Mouse (Mus musculus): ENCODE results near the gene Gm20604. TPM values are rescaled to one million over a fixed set of nuclear protein-coding genes. Genes with fewer than 3 reads are reported as not detected.

Gene Gm20604
- 1 to 10 TPM; 2.8 to 4.7 TPM for total RNA-seq (2023)

GRCm38 (mm10) chr12:102758403-102758756 lies at the start of gene Gm20604:
Gm20604 (minus strand) TSS chr12:102758672.

GRCm38 (mm10) chr12:102757689-102758402 lies 626 bp downstream of the Gm20604 start, which contains the start of the genes Gm28051, Gon7 and Ubr7:
Gm28051 (minus strand) TSS chr12:102757765.
Gon7 (minus strand) TSS chr12:102757803.
Ubr7 (plus strand) TSS chr12:102757967.

GRCm38 (mm10) chr12:102743589-102744574 lies 14.6 kb downstream of the Gm20604 start, which contains the start of the genes Moap1 and Tmem251:
Moap1 (minus strand) TSS chr12:102743661.
Tmem251 (plus strand) TSS chr12:102743762.

GRCm38 (mm10) chr12:102704457-102705198 lies 53.8 kb downstream of the Gm20604 start, which contains the start of gene Itpk1:
Itpk1 (minus strand) TSS chr12:102704930.

Other genes starting within 250 kb of the Gm20604 start
- not detected for gene Chga, start 203.7 kb downstream of the Gm20604 start, total RNA-seq (2023)
- gene Itpk1, start 53.7 kb downstream of the Gm20604 start, total RNA-seq (2023) = 10 to 100 TPM; 47.3 to 49.7 TPM
- gene Moap1, start 15.0 kb downstream of the Gm20604 start, total RNA-seq (2023) = 1 to 10 TPM; 5.2 to 9.2 TPM
- 10 to 100 TPM; 13.8 to 15.6 TPM for gene Tmem251, start 14.9 kb downstream of the Gm20604 start, total RNA-seq (2023)
- not detected for gene Gm28051, start 907 bp downstream of the Gm20604 start, total RNA-seq (2023)
- 10 to 100 TPM; 17.3 to 29.4 TPM for gene Gon7, start 869 bp downstream of the Gm20604 start, total RNA-seq (2023)
- gene Ubr7, start 705 bp downstream of the Gm20604 start, total RNA-seq (2023) = 10 to 100 TPM; 12.2 to 13.2 TPM
- 10 to 100 TPM; 40.3 to 43.1 TPM for gene Btbd7, start 119.8 kb upstream of the Gm20604 start, total RNA-seq (2023)
- not detected for gene Cox8c, start 140.6 kb upstream of the Gm20604 start, total RNA-seq (2023)
- not detected for gene Unc79, start 190.2 kb upstream of the Gm20604 start, total RNA-seq (2023)

Measured in monocyte, adult 59 days (primary cell).